Mouse (Mus musculus) large intestine, adult 2 months (tissue): ENCODE data around the gene Plekhb2. TPM values are rescaled to one million over a fixed set of nuclear protein-coding genes. Genes with fewer than 3 reads are reported as not detected.

Experiments
- polyA plus RNA-seq: library from polyadenylated mRNA; depleted of rRNA; stranded (reverse); fragments of >200 nt; gene quantifications from 2 replicates; pipeline ENCODE4 v1.2.3, GENCODE M21; 2012; rRNA removed

Gene Plekhb2
- polyA plus RNA-seq, 1 experiment = 157 TPM

Other genes starting within 250 kb of the Plekhb2 start
- 115 and 144 TPM in 2 replicates for gene Fam168b, start 6.9 kb upstream of the Plekhb2 start, polyA plus RNA-seq